ENCODE assay signal across 8 mouse cellular contexts in the genomic region with DNA sequence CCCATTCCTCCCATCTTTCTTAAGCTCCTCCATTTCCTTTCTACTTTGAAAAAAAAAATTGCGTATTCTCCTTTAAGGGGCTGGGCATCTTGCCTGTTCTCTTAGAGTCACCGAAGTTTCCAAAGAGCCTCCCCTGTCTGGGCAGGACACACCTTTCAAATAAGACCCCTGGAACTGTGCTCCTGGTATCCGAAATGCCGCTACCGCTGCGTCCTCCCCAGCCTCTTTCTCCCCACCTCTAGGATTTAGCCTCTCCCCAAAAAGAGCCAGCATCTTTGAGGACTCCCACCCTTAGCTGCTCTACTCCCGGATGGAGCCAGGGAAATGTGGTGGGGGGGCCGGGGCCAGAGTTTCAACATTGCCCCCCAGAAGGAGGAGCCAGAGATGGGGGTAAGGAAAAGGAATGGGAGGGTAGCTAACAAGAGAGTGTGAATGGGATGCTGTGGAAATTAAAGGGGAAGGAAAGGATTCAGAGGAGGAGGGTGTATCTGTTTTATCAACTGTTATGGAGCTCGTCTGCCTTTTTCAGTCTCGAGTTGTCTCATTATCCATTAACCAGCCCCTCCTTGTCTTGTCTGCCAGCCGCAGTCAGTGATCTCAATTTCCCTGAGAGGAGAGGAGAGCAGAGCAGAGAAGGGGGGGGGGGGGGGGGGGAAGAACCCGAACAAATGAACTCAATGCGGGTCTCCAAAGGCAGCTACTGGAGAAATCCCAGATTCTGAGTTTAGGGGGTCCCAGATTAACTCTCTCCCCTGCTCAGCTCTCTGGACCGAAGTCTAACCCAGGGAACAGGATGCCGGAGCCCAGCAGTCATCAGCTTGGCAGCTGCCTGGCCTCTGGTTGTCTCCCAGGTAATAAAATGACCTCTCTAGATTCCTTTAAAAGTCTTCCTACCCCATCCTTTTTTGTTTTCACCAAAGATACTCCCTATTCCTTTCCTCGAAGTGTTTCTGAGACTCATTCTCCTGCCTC. TPM values are rescaled to one million over a fixed set of nuclear protein-coding genes. Genes with fewer than 3 reads are reported as not detected.
A peak's percentile ranks its signal among the peaks of the same experiment; 100 is the strongest.
DNase-seq lines count a peak whose midpoint lies in the region; ATAC-seq and TF ChIP-seq lines count a peak whose summit lies in the region.

A gene (plus strand): TSS at position 136 of the 972 bp plus-strand sequence.

- H3K27ac ChIP-seq in forebrain, embryonic 13.5 days: no peak within 1 kb of the TSS; the same call in 1 of the 2 replicates
- peak within 1 kb of the TSS; percentile 41 for H3K27ac ChIP-seq in liver, embryonic 14.5 days
- peak within 1 kb of the TSS; percentile 95 for H3K27ac ChIP-seq in stomach, embryonic 16.5 days (ENCODE audit: low read length)

- WGBS in forebrain, embryonic 13.5 days: 10% methylated on average over 15 of the region's 16 CpGs
- 11% methylated on average over 16 of the region's 16 CpGs for WGBS in liver, embryonic 14.5 days (ENCODE audit: insufficient replicate concordance)
- WGBS in stomach, embryonic 16.5 days: 5% methylated on average over 16 of the region's 16 CpGs

- peak; percentile 47; the same call in 1 of the 2 replicates for ATAC-seq in forebrain, embryonic 13.5 days
- no peak for ATAC-seq in liver, embryonic 14.5 days (ENCODE audit: insufficient read depth)
- peak; percentile 31; the same call in 1 of the 2 replicates for ATAC-seq in stomach, embryonic 16.5 days (ENCODE audit: insufficient read depth, low FRiP score)

- peak; percentile 28 for DNase-seq in embryo, embryonic 10 days (ENCODE audit: low spot score)
- no peak for DNase-seq in embryo, embryonic 9.5 days (ENCODE audit: extremely low spot score)
- peak; percentile 62 for DNase-seq in adrenal gland, adult 2 months
- peak; percentile 48 for DNase-seq in induced T-regulatory cell, adult 2 months (ENCODE audit: low read depth)
- no peak for DNase-seq in liver, embryonic 14.5 days (ENCODE audit: low read depth in 3 of 3, low spot score in 3 of 3)
- no peak for DNase-seq in ovary, adult 18-20 months (ENCODE audit: low spot score)

- no peaks in the 10 kb centered on the region for H3K27me3 ChIP-seq in forebrain, embryonic 13.5 days
- H3K27me3 ChIP-seq in liver, embryonic 14.5 days (ENCODE audit: control insufficient read depth, insufficient read depth, low read length): peaks cover 32% of the 10 kb centered on the region
- no peaks in the 10 kb centered on the region for H3K27me3 ChIP-seq in stomach, embryonic 16.5 days (ENCODE audit: control insufficient read depth, insufficient read depth, low read length)

- H3K9ac ChIP-seq in forebrain, embryonic 13.5 days: peak within 1 kb of the TSS; percentile 65
- H3K9ac ChIP-seq in liver, embryonic 14.5 days (replicated peaks): peak within 1 kb of the TSS; percentile 23
- peak within 1 kb of the TSS; percentile 69 for H3K9ac ChIP-seq in stomach, embryonic 16.5 days (ENCODE audit: low read length)

- H3K4me3 ChIP-seq in forebrain, embryonic 13.5 days: peak within 1 kb of the TSS; percentile 45
- H3K4me3 ChIP-seq in liver, embryonic 14.5 days (ENCODE audit: insufficient read depth in 1 of 2, low read depth in 2 of 2, low read length in 2 of 2): peak within 1 kb of the TSS; percentile 44 to 52
- H3K4me3 ChIP-seq in stomach, embryonic 16.5 days (replicated peaks; ENCODE audit: low read length): peak within 1 kb of the TSS; percentile 51

- no peak for TF ChIP-seq CTCF in liver, embryonic 14.5 days (IDR thresholded peaks at IDR 0.05; ENCODE audit: low read depth)

- H3K4me2 ChIP-seq in forebrain, embryonic 13.5 days: peak within 1 kb of the TSS; percentile 89
- H3K4me2 ChIP-seq in liver, embryonic 14.5 days (ENCODE audit: low read depth): peak within 1 kb of the TSS; percentile 56
- H3K4me2 ChIP-seq in stomach, embryonic 16.5 days (ENCODE audit: low read depth, low read length): peak within 1 kb of the TSS; percentile 99

- H3K4me1 ChIP-seq in forebrain, embryonic 13.5 days: peaks cover 26% of the 10 kb centered on the region
- peaks cover 0 to 12% of the 10 kb centered on the region in 2 experiments; a peak in 2 of 4 replicates for H3K4me1 ChIP-seq in liver, embryonic 14.5 days (replicated peaks; ENCODE audit: control insufficient read depth in 2 of 2, insufficient read depth in 2 of 2, low read length in 1 of 2)
- peaks cover 16% of the 10 kb centered on the region for H3K4me1 ChIP-seq in stomach, embryonic 16.5 days (ENCODE audit: control insufficient read depth, insufficient read depth, low read length)

- no peaks in the 10 kb centered on the region for H3K36me3 ChIP-seq in forebrain, embryonic 13.5 days (ENCODE audit: poor library complexity, severe bottlenecking)
- H3K36me3 ChIP-seq in liver, embryonic 14.5 days (replicated peaks; ENCODE audit: control insufficient read depth, insufficient read depth, low read depth): no peaks in the 10 kb centered on the region
- no peaks in the 10 kb centered on the region for H3K36me3 ChIP-seq in stomach, embryonic 16.5 days (ENCODE audit: control insufficient read depth, insufficient read depth, low read length)

- H3K9me3 ChIP-seq in forebrain, embryonic 13.5 days (replicated peaks): no peaks in the 10 kb centered on the region
- H3K9me3 ChIP-seq in liver, embryonic 14.5 days (ENCODE audit: control insufficient read depth, low read length): no peaks in the 10 kb centered on the region
- H3K9me3 ChIP-seq in stomach, embryonic 16.5 days (replicated peaks; ENCODE audit: control insufficient read depth, low read length): no peaks in the 10 kb centered on the region

- no peak for TF ChIP-seq EP300 in liver, embryonic 14.5 days (IDR thresholded peaks at IDR 0.05; ENCODE audit: low read depth)

RNA-seq across cellular contexts. Expression of the gene that starts here (rescaled TPM):
- 10 to 100 TPM; 27.4 to 34.6 TPM for total RNA-seq in adrenal gland, adult 2 months (2021)
- polyA plus RNA-seq in adrenal gland, adult 2 months (2012; rRNA removed): 15.0 and 20.5 TPM in 2 replicates
- polyA plus RNA-seq in forebrain, embryonic 13.5 days (2015; fragmentation: Nextera tagmentation; extraction: Ambion mirVana): 9.0 and 12.9 TPM in 2 replicates
- 2.7 and 2.8 TPM in 2 replicates for polyA plus RNA-seq in liver, embryonic 14.5 days (2012; rRNA removed)
- 1.9 and 2.1 TPM in 2 replicates for polyA plus RNA-seq in liver, embryonic 14.5 days (2014; fragmentation: Nextera tagmentation; extraction: Ambion mirVana)
- 19.4 and 21.2 TPM in 2 replicates for polyA plus RNA-seq in stomach, embryonic 16.5 days (2015; fragmentation: Nextera tagmentation; extraction: Ambion mirVana)

Comparison
In these comparisons a context has a peak if more than half of its experiments do, and no peak if none do; other contexts are left out.
1. DNase-seq: peak in embryo, embryonic 10 days (single experiment), adrenal gland, adult 2 months (single experiment) and induced T-regulatory cell, adult 2 months (single experiment); none in embryo, embryonic 9.5 days (single experiment), liver, embryonic 14.5 days (0 of 3) and ovary, adult 18-20 months (single experiment).
2. Peak in every context shown above with its lines, with median percentiles within 50 percentile points of each other: H3K4me2 ChIP-seq, H3K4me3 ChIP-seq and H3K9ac ChIP-seq.